Mouse (Mus musculus) left cerebral cortex, postnatal 25 days (tissue): ENCODE data around the gene Syce2. TPM values are rescaled to one million over a fixed set of nuclear protein-coding genes. Genes with fewer than 3 reads are reported as not detected.
A peak's percentile ranks its signal among the peaks of the same experiment; 100 is the strongest.

Source experiments
- DNase-seq, 2 experiments: peaks; one replicate each; pipeline ENCODE4 v3.0.0; 2022; ENCODE audit warnings: low spot score in 2 of 2, mixed read lengths in 1 of 2
- intact Hi-C: fragments of 180-260 bp; cut with DNase I; formaldehyde crosslinking; loops from one replicate; pipeline ENCODE4 v1.15.1; 2025
- total RNA-seq, 2 experiments: library from RNA; stranded (reverse); gene quantifications; 2 replicates each; pipeline ENCODE4 v1.2.3; 2021

Syce2 gene
- total RNA-seq, 2 experiments from 2014 or later: 6.4 to 6.5 TPM

DNA sequence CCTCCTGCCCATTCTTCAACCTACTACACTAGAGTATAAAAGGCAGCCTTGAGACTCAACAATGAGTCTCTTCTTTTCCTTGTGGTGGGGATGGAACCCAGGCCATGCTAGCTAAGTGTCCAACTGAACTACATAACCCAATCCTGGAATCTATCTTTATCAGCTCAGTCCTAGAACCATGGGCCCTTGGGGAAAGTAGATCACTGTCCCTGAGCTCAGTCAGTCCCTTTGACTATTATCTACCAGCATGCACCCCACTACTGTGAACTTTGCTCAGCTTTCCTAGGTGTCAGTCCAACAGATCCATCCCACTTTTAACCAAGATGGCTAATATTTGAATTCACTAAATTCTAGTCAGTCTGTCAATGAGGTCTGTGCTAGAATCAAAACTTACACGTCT, 30.4 kb upstream of the Syce2 start:
- no peak for DNase-seq
- intact Hi-C loops: no loop called here

DNA sequence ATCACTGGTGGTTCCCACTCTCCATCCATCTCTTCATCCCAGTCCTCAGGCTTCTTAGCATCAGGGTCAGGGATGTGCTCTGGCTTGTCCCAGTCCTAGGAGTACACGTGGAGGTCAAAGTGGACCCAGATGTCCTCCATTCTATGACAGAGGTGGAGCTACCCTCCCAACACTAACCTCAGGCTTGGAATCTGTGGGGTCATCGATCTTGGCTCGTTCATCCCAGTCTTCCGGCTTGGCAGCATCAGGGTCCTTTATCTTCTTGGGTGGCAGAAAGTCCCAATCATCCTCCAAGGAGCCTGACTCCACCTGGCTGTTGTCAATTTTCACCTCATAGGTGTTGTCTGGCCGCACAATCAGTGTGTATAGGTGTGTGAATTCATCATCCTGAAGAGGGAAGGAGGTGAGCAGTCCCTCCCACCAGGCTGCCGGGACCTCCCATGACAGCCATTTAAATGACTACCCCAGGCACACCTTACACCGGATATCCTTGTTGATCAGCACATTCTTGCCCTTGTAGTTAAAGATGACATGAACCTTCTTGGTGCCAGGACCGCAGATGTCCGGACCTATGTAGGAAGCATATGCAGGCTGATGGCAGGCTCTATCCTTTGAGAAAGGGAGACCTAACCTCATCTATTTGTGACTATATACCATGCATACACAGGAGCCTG, 27.4 kb upstream of the Syce2 start:
- no peak for DNase-seq
- intact Hi-C loops: no loop called here

DNA sequence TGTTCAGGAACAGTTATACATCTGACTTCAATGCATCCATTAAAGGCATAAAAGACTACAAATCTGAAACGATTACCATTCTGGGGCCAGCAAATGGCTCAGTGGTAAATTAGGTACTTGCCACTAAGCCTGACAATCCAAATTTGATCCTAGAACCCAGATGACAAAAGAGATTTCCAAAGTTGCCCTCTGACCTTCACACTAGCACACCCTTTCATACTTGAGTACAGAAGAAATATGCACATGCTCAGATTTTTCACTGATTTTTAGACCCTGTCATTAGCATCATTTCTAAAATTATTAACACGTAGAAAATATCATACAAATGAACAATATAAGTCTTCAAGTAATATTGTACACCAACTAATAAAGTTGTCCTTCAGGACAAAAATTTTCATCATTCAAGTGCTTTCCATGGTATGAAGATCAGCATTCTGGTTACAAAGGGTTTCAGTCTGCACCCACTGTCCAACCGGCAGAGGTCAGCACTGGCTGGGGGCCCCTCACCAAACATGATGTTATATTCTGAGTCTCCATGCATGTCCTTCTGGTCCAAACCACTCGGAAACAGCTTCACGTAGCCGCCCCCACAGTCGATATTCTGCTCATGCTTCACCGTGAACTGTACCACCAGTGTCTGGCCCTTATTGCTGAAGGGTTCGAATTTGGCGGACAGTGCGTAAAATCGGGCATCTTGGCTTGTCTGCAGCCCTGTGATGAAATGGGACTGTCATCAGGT, 26.4 kb upstream of the Syce2 start:
- DNase-seq: peak; percentile 19 to 40
- intact Hi-C loops: loop anchor here (2.0 kb wide), 1 partner anchor 57 kb away; no protein-coding TSS in a partner anchor

DNA sequence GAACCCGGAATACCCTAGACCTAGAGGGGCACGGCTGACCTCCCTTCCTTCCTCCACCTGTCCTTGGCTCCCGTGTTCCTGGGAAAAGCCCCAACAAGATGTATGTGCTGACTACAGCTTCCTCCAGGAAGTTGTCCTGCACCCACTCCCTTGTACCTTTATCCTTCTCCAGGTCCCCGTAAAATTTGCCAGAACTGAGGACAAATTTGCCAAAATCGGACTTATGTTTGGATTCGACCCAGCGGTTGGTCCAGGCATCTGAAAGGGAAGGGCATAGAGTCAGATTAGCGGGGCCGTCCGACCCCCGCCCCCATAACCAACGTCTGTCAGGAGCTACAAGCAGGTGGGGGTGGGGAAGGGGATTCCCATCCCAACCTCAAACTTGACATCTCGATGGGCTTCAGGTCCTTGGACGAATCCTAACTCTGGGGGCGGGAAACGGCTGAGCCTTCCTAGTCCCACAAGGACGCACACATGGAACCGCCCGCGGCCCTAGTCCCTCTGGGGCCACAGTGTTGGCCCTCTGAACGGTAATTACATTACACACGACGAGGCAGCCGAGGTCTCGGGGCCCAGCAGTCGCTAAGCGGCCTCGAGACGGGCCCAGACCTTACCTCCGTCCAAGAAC, 25.7 kb upstream of the Syce2 start:
- intact Hi-C loops: loop anchor here (2.0 kb wide), 1 partner anchor 57 kb away; no protein-coding TSS in a partner anchor
- peak in 1 of 2 experiments; percentile 16 for DNase-seq

DNA sequence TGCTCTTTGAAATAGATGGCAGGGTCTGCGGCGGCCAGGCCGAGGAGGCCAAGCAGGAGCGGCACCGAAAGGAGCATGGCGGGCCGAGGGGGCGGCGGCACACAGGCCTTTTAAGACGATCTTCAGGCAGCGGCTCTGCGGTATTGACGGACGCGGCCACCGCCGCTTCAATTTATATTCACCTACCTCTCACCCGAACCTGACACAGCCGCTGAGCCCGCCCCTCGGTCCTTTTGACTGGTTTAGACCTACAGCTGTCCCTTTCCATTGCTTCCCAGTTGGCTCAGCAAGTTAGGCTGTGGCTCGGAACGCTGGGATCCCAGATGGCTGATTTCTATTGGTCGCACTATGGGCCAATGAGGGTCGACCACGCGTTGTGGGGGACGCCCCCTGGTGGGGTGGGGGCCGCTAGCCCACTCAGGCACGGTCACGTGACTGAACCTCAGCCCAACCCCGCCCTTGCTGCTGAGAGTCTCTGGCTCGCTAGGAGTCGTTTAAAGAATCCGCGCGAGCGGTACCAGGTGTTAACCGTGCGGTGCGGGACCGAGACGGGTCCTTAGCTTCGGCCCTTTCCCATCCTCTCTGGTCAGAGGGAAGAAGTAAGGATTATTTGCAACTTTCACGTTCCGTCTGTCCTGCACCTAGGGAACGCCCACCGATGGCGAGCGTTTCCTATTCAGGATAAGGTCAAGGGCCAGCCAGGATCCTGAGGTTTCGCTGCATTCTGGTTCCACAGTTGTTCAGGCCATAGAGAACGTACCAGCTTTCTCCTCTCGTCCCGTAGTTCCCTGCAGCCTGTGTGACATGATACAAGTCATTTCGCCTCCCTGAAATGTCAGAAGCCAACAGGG, 25.0 kb upstream of the Syce2 start, which contains the start of gene Calr:
Calr (minus strand) TSS at position 213 of the 851 bp plus-strand sequence.
- intact Hi-C loops: loop anchor here (2.0 kb wide), 1 partner anchor 56 kb away; no protein-coding TSS in a partner anchor
- DNase-seq: peak; percentile 99 to 100

DNA sequence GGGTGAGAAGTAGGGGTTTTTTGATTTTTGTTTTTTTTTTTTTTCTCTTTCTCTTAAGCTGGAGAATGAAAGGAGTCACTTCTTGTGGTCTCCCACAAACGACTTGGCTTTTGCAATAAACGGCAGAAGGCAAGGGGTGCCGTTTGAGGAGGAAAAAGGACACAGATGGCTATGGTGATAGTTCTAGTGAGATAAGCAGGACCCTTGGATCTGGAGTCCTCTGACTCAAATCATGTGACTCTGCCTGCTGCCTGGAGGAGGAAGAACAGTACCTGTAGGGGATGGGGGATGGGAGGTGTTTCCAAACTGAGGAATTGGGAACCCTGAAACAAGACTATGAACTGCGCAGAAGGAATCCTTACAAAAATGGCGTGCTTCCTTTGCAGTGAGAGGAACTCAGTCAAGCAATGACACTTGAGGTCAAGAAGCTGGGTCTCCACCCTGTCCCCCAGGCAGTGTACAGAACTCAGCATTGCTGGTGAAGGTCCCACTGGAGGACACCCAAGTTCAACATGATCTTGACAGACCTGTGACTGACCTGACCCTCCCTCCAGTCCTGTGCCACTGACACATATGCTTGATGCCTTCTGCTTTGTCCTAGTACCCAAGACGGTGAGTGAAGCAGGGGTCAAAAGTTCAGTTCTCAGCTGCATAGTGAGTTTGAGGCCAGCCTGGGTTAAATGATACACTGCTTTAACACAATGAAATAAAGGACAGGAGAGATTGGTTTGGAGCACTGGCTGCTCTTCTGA, 24.1 kb upstream of the Syce2 start:
- intact Hi-C loops: loop anchor here (2.0 kb wide), 1 partner anchor 55 kb away; no protein-coding TSS in a partner anchor
- no peak for DNase-seq

DNA sequence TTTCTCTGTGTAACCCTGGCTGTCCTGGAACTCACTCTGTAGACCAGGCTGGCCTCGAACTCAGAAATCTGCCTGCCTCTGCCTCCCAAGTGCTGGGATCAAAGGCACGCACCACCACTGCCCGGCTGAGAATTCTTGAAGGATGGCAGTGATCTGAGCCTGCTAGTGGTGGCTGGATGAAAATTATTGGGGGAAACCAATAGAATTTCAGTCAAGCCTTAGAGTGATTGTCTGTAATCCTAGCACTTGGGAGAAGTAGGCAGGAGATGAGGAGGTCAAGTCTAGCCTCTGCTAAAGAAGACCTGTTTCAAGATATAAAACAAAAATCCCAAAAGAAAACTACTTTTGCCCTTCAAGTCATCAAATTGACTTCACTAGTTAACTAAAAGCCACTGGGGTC, 15.5 kb upstream of the Syce2 start:
- intact Hi-C loops: no loop called here

DNA sequence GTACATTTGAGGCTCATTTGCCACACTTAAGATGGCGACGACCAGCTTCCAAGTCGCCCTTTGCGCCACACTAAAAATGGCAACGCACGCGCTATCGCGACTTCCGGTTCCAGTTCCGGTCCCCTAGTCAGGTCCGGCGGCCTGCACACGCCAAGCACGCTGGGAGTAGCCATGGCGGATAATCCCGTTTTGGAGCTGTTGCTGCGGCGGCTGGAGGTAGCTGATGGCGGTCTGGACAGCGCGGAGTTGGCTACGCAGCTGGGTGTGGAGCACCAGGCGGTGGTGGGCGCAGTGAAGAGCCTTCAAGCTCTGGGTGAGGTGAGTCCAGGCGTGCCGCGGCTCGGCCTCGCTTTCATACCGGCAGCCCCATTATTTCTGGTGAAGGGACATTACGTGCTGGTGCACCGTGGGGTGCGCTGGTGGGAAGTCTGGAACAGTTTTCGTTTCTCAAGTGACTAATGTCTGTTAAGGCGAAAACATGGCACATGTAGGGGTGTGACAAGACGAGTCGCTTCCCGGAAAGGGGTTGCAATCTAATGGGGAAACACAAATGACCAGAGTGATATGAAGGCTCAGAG, 15.0 kb upstream of the Syce2 start, which contains the start of gene Farsa:
Farsa (plus strand) TSS at position 126 of the 578 bp plus-strand sequence.
- DNase-seq: peak; percentile 94 to 97
- intact Hi-C loops: no loop called here

More for the DNA sequence above, 15.5 kb upstream of the Syce2 start:
- DNase-seq: no peak

DNA sequence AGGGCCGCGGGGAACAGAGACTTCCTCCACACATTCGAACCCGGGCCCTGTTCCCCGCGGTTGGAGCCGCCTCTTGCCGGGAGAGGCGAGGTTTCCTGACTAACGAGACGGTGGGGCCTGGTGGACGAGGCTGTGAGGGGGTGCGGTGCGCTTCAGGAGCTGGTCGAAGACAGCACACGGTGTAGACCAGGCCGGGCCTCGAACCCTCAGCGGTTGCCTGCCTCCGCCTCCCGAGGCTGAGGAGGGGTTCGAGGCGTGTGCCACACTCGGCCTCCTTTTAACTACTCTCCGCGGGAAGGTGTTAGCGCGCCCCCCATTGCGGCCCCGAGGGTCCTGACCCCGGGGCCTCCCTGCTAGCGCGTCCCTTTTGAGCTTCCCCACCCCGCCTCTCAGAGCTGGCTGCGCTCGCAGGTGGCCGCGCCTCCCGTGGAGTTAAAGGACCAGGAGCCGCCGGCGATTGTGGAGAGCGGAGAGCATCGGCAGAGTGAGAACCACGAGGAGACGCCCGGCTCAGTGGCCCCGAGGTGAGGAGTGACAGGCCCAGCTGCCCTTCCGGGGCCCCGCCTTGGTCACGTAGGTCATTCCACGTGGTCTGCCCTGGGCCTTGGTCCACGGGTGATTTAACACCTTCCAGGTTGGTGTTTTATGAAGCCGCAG, 526 bp downstream of the Syce2 start:
- no peak for DNase-seq
- intact Hi-C loops: no loop called here

DNA sequence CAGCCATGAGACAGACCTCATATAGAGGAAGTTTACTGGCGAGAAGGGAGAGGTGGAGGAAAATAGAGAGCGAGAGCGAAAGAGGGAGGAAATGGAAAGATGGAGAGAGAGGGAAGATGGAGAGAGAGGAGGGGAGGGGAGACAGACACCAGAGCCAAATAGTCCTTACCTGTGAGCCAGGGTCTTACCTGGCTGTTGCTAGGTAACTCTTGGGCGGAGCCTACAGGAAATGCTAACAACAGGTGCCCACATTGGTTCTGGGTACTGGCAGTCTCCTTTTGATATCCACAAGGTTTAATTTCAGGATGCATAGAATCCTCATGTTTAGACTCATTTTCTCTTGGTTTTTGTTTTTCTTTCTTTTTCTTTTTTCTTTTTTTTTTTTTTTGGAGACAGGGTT, 1.1 kb downstream of the Syce2 start:
- intact Hi-C loops: no loop called here
- DNase-seq: no peak

DNA sequence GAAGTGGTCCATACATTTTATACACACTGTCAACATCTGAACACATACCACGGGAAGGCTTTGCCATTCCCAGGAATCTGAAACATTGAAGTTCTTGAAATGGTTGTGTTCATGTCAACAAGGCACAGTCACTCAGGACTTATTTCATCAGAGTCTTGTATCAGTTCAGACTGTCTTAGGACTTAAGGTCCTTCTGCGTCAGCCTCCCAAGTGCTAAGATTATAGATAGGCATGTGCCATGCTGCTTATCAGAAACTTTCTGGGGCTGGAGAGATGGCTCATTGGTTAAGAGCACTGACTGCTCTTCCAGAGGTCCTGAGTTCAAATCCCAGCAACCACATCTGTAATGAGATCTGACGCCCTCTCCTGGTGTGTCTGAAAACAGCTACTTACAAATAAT, 2.4 kb downstream of the Syce2 start:
- no peak for DNase-seq
- intact Hi-C loops: no loop called here

DNA sequence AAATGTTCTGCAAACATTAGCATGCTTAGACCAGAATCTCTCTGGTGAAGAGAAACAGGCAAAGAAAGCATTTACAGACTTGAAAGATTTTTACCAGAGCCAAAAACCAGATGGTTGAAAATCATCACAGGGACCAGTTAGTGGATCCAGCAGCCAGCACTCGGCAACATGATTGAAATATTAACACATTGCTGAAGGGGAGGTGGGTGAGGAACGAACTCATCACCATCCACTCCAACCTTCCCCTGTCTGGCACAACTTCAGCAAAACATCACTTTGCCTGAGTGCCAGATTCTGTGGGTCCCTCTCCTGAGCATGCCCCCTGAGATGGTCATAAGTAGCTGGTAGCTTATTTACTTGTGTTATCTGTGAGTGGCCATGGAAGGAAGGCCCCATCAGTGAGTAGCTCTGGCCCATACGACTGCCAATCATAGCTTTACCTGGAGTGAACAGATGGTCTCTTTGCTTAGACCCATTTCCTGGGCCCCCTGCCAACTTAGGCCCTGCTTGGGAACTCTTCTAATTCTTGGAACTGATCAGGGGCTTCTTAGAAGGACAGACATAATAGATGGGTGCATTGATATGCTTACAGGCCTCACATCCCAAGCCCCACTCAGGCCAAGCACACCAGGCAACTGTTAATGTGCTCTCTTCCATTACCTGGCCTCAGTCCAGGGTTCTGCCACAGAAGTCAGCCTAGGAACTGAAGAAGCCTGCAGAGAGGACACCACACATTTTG, 5.6 kb downstream of the Syce2 start:
- no peak for DNase-seq
- intact Hi-C loops: no loop called here

DNA sequence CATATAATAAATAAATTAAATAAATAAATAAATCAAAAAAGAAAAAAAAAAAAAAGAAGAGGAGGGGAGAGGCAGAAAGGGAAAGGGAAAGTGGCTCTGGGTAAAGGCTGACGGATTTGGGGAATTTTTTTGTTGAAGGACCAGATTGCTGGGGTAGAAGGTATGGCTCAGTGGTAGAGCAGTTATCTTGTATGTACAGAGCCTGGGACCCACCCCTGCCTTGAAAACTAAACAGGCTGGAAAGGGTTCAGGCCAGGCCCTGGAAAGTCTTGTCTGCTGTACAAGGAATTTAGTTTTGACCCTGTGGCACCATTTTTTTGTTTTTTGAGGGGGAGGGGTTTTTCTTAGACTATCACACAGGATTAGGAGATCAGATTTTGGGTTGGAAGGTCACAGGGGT, 7.0 kb downstream of the Syce2 start:
- intact Hi-C loops: no loop called here
- no peak for DNase-seq

DNA sequence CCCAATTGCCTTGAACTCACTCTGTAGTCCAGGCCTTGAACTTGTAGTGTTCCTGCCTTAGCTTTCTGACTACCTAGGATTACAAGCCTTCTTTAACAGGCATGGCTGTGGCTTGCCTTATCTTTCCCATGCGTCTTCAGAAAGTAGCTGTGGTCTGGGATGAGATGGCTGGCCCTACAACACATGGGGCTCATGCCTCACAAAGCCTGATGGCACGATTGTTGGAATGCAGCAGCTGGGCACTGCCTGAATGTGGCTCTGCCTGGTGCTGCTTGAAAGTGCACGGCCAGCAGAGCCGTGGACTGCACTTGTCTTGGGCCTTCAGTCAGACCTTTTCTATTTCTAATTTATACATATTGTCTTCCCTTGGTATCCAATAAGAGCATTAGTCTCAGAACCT, 12.8 kb downstream of the Syce2 start:
- DNase-seq: no peak
- intact Hi-C loops: no loop called here

DNA sequence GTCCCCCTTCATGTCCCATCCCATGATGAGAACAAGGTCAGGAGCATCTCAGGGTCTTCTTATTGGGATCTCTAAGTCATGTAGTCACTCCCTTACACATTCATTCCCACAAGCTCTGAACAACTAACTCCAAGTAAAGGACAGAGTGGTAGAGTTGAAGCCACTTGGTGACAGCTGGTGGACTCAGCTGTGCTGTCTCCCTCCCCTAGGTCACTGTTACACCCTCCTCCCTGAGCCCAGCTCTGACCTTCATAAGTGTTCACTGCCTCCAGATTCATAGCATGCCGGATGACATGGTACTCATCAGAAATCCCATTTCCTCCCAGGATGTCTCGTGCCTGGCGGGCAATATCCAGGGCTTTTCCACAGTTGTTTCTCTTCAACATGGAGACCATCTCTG, 16.4 kb downstream of the Syce2 start:
- no peak for DNase-seq
- intact Hi-C loops: no loop called here

DNA sequence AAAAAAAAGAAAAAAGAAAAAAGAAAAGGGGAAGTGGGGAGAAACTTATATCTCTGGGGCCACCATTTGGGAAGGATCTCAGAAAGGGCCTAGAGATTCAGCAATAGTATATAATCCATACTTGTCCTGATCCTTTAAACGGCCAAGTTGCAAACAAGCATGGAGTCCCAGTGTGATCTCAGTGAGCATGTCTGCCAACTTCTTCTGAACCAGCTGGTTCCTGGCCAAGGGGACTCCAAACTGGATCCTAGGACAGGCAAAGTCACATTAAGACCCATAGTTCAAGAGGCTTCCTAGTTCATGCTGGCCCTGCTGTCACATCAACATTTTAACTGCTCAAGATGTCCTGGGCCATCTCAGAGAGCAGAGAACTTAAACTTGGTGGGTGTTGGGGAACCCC, 17.2 kb downstream of the Syce2 start:
- no peak for DNase-seq
- intact Hi-C loops: no loop called here

DNA sequence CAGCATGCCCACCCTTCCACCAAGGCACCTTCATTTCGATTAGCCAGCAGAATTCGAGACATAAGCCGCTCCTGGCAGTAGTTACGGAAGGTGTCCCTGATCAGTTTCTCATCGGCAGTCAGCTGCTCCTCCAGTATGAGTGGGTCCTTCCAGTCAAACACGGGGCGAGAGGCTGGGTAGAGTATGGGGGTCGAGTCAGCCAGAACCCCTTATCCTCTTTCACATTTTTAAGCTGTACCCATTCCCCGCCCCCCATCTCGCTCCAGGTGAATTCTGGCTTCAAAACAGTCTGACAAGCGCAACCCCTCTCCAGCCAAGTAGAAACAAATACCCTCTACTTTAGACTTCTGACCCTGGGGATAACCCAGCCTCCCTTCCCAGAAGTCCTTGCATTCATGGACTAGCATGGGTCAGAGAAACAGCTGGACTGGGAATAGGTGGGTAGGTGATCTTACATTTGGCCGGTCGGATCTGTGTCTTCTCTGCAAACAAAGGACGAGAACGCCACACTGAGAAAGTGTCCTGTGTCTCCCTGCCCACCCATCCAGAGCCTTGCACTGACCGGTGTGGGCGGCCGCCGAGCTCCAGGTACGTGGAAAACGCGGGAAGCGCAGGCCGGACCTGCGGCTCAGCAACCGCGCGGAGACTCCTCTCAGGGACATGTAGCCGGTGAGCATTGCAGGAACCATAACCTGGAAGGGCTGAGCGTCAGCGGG, 21.2 kb downstream of the Syce2 start:
- intact Hi-C loops: no loop called here
- DNase-seq: no peak
